Mouse (Mus musculus) limb, embryonic 13.5 days (tissue): ENCODE measurements at regions not wholly inside any gene's neighbourhood (a gene's known extent, or its start where the extent isn't known, plus 50 kb on each side); places are given as distances from the start of the nearest gene placed in this dataset.

Experiments
- ATAC-seq: fragments of 200-750 bp; cut with Nextera tagmentation; 2 replicates; pipeline ENCODE4 v1.8.0; 2017; ENCODE audit warnings: low read depth, moderate number of reproducible peaks, moderate TSS enrichment; ENCODE audit not compliant: low FRiP score
- H3K27ac ChIP-seq: fragments of 300-500 bp; sonication (generic); 2 replicates; pipeline ENCODE4 v1.5.1; 2015; ENCODE audit warnings: inconsistent platforms, mild to moderate bottlenecking, moderate library complexity
- H3K27me3 ChIP-seq: fragments of 300-500 bp; sonication (generic); 2 replicates; pipeline ENCODE4 v1.6.1; 2015; ENCODE audit warnings: mild to moderate bottlenecking, inconsistent platforms
- H3K36me3 ChIP-seq: fragments of 300-500 bp; sonication (generic); 2 replicates; pipeline ENCODE4 v1.6.1; 2015; ENCODE audit warnings: inconsistent platforms, mild to moderate bottlenecking, moderate library complexity
- H3K4me1 ChIP-seq: fragments of 300-500 bp; sonication (generic); 2 replicates; pipeline ENCODE4 v1.6.1; 2015; ENCODE audit warnings: inconsistent platforms
- H3K4me2 ChIP-seq: fragments of 300-500 bp; sonication (generic); replicated peaks from 2 replicates; pipeline ENCODE4 v1.6.1; 2015; ENCODE audit warnings: inconsistent platforms, mild to moderate bottlenecking, moderate library complexity
- H3K4me3 ChIP-seq: fragments of 300-500 bp; sonication (generic); 2 replicates; pipeline ENCODE4 v1.5.1; 2015; ENCODE audit warnings: moderate library complexity, mild to moderate bottlenecking, inconsistent platforms
- H3K9ac ChIP-seq: fragments of 300-500 bp; sonication (generic); 2 replicates; pipeline ENCODE4 v1.6.1; 2015; ENCODE audit warnings: mild to moderate bottlenecking, inconsistent platforms
- H3K9me3 ChIP-seq: fragments of 300-500 bp; sonication (generic); 2 replicates; pipeline ENCODE4 v1.6.1; 2016; ENCODE audit warnings: inconsistent platforms
- WGBS: fragments of 180-500 bp; shearing (Covaris S2); methylation state at CpG from one replicate; pipeline ENCODE4 v1.1.7; 2015; 5-methylcytosine and 5-hydroxymethylcytosine counted together

DNA sequence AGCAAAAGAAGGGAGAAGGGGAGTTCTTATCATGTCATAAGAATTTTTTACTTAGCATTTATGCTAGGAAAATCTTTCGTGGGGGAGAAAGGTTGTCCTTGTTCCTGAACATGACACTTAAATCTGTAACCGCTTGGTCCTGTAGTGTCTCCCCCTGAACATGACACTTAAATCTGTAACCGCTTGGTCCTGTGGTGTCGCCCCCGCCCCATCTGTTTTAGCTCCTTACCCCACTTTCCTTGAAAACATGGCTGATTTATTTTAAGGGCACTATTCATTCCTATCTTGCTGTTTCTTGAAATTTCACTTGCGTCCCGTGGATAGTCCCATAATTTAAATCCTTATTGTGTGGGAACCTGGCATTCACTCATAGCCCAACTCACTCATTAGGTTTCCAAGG, 82.2 kb downstream of the Rap2a start:
- WGBS = 81% methylated on average over 7 of the region's 7 CpGs

DNA sequence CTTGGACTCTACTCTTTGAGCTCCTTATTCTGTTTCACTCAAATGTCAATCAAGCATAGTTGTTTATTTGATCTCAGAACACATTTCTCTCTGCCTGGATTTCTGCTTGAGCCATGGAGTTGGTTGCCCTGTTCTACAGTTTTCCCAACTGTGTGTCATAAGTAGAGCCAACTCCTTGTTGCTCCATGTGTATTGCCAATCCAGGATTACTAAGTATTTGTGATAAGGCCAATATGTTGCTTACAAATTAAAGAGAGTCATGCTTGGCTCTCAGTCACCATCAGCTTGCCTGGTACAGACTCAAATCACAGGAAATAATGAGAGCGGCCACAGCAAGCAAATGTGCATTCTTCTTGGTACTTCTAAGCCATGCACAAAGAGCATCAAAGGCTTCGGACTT, 82.7 kb downstream of the Rap2a start:
- Histone ChIP-seq H3K9ac (no peak overlapping the region), H3K9me3 (no peaks in the 10 kb centered on the region), H3K27me3 (no peaks in the 10 kb centered on the region), H3K4me1 (no peaks in the 10 kb centered on the region), H3K27ac (no peak overlapping the region), H3K36me3 (no peaks in the 10 kb centered on the region), H3K4me3 (no peak overlapping the region), H3K4me2 (no peak overlapping the region)
- ATAC-seq = no peak
- WGBS = 94% methylated on average over 2 of the region's 2 CpGs

More for the DNA sequence above, 82.2 kb downstream of the Rap2a start:
- H3K36me3 ChIP-seq = no peaks in the 10 kb centered on the region
- H3K9ac ChIP-seq = no peak overlapping the region
- H3K27ac ChIP-seq = no peak overlapping the region
- no peak for ATAC-seq
- H3K27me3 ChIP-seq = no peaks in the 10 kb centered on the region
- H3K4me2 ChIP-seq = no peak overlapping the region
- H3K4me1 ChIP-seq = no peaks in the 10 kb centered on the region
- no peak overlapping the region for H3K4me3 ChIP-seq
- no peaks in the 10 kb centered on the region for H3K9me3 ChIP-seq

DNA sequence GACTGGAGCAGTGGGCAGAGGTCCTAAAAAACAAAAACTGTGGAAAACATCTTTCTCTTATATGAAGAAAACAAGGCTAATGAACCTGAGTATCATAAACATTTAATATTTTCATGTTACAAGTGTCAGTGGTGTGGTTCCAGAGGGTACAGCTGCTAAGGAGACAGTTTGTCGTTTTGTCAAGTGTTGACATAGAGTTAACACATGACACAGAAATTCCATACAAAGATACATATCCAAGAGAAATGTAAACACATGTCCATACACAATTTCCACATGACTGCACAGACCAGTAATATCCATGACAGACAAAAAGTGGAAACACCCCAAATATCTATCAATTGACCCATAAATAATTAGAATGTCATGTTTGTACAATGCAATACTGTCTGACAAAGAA, 88.7 kb downstream of the Rap2a start:
- Histone ChIP-seq H3K4me2 (no peak overlapping the region), H3K27ac (no peak overlapping the region), H3K4me1 (no peaks in the 10 kb centered on the region), H3K27me3 (no peaks in the 10 kb centered on the region), H3K36me3 (no peaks in the 10 kb centered on the region), H3K9me3 (no peaks in the 10 kb centered on the region), H3K4me3 (no peak overlapping the region), H3K9ac (no peak overlapping the region)
- ATAC-seq = no peak
- 82% methylated on average over 1 of the region's 1 CpGs for WGBS

DNA sequence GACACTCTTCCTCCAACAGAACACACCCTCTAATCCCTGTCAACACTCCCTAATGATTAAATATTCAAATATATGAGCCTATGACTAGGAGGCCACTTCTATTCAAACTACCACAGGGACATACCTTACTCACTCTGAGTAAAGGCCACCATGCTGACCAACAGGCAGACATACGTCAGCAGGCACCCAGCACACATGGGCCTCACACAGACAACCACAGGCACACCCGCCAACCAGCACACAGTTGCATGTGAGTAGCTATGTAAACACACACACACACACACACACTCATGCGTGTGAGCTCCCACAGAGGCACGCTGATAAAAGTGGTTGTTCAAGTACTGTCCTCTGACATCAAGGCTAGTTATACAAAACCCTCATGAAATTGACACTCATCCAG, 89.8 kb downstream of the Rap2a start:
- ATAC-seq = no peak
- 86% methylated on average over 4 of the region's 4 CpGs for WGBS
- no peaks in the 10 kb centered on the region for H3K36me3 ChIP-seq
- no peak overlapping the region for H3K9ac ChIP-seq
- H3K4me2 ChIP-seq = no peak overlapping the region
- no peak overlapping the region for H3K4me3 ChIP-seq
- no peaks in the 10 kb centered on the region for H3K9me3 ChIP-seq
- no peak overlapping the region for H3K27ac ChIP-seq
- no peaks in the 10 kb centered on the region for H3K27me3 ChIP-seq
- H3K4me1 ChIP-seq = no peaks in the 10 kb centered on the region

DNA sequence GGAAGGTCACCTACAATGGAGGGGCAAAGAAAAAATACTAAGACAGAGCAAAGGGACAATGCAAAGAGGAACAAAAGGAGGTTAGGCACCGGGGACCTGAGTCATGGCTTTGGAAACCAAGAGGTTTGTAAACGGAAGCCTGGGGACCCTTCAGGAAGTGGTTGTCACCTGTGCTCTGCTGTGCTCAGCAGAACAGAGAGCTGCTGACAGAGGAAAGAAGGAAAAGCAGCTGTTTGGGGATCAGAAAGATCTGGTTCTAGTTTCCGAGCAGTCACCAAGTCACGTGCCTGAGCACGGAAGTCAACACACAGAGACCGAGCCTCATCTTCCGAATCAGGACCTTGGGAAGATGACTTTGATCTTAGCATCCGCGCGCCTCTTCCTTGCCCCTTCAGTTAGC, 94.0 kb downstream of the Rap2a start:
- Histone ChIP-seq H3K4me1 (no peaks in the 10 kb centered on the region), H3K4me3 (no peak overlapping the region), H3K36me3 (no peaks in the 10 kb centered on the region), H3K9me3 (no peaks in the 10 kb centered on the region), H3K9ac (no peak overlapping the region), H3K27me3 (no peaks in the 10 kb centered on the region), H3K27ac (no peak overlapping the region), H3K4me2 (no peak overlapping the region)
- WGBS = 82% methylated on average over 10 of the region's 10 CpGs
- no peak for ATAC-seq

- WGBS = 87% methylated on average over 6 of the region's 6 CpGs
- Histone ChIP-seq H3K9ac (no peak overlapping the region), H3K36me3 (no peaks in the 10 kb centered on the region), H3K4me2 (no peak overlapping the region), H3K4me3 (no peak overlapping the region), H3K27me3 (no peaks in the 10 kb centered on the region), H3K4me1 (no peaks in the 10 kb centered on the region), H3K27ac (no peak overlapping the region), H3K9me3 (no peaks in the 10 kb centered on the region)
- no peak for ATAC-seq
These were observed 97.0 kb downstream of the Rap2a start for GRCm38 (mm10) chr14:120575202-120575601.

- Histone ChIP-seq H3K9me3 (no peaks in the 10 kb centered on the region), H3K36me3 (no peaks in the 10 kb centered on the region), H3K27ac (no peak overlapping the region), H3K4me1 (no peaks in the 10 kb centered on the region), H3K9ac (no peak overlapping the region), H3K4me2 (no peak overlapping the region), H3K4me3 (no peak overlapping the region), H3K27me3 (no peaks in the 10 kb centered on the region)
- 79% methylated on average over 11 of the region's 11 CpGs for WGBS
- no peak for ATAC-seq
These were observed 100.3 kb downstream of the Rap2a start for GRCm38 (mm10) chr14:120578352-120579080.

DNA sequence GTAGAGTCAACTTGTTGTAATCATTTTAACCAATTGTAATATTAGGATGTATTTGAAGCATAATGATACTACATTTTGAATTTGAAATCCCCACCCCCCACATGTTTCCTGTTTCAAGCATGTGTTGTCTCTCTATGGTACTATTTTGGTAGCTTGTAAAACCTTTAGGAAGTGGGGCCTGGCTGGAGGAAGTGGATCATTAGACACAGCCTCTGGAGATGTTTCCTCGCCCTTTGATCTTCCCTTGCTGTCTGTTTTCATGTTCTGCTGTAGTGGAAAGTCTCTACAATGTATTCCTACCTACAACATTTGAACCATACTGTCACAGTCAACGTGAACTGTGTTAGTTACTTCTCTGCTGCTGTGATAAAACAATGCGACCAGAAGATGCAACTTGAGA, 105.6 kb downstream of the Rap2a start:
- H3K36me3 ChIP-seq = no peaks in the 10 kb centered on the region
- WGBS = 77% methylated on average over 3 of the region's 3 CpGs
- no peaks in the 10 kb centered on the region for H3K9me3 ChIP-seq
- H3K4me1 ChIP-seq = no peaks in the 10 kb centered on the region
- ATAC-seq = no peak
- H3K4me2 ChIP-seq = no peak overlapping the region
- H3K27ac ChIP-seq = no peak overlapping the region
- no peak overlapping the region for H3K9ac ChIP-seq
- H3K27me3 ChIP-seq = no peaks in the 10 kb centered on the region
- no peak overlapping the region for H3K4me3 ChIP-seq

- Histone ChIP-seq H3K27me3 (no peaks in the 10 kb centered on the region), H3K4me1 (no peaks in the 10 kb centered on the region), H3K9me3 (no peaks in the 10 kb centered on the region), H3K36me3 (no peaks in the 10 kb centered on the region), H3K9ac (no peak overlapping the region), H3K27ac (no peak overlapping the region), H3K4me3 (no peak overlapping the region), H3K4me2 (no peak overlapping the region)
- WGBS = 78% methylated on average over 2 of the region's 2 CpGs
- no peak for ATAC-seq
These were observed 113.9 kb downstream of the Rap2a start for GRCm38 (mm10) chr14:120592191-120592590.

DNA sequence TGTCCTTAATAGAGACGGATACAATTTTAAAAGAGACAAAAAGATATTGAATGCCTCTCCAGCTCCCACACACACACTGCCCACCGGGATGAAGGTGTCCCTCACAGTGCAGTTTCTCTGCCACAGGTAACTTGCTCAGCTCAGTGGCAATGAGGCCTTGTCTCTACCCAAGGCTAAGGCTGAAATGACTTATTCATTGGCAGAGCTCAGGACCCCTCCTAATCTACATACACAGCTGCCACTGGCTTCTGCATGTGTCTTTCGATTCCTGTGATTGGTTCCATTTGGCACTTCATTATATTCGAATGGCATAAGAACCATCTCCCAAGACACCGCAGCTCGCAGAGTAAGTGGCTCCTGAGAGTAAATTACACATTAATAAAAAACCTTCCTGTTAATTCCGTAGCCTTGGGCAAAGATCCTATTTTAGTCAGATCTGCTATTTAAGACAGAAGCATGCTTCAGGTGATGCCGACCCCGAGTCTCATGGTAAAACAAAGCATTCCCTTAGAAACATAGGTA, 122.2 kb downstream of the Rap2a start:
- no peak for ATAC-seq
- no peaks in the 10 kb centered on the region for H3K27me3 ChIP-seq
- 84% methylated on average over 9 of the region's 9 CpGs for WGBS
- H3K36me3 ChIP-seq = no peaks in the 10 kb centered on the region
- no peak overlapping the region for H3K4me2 ChIP-seq
- peaks cover 13% of the 10 kb centered on the region for H3K4me1 ChIP-seq
- H3K9me3 ChIP-seq = no peaks in the 10 kb centered on the region
- no peak overlapping the region for H3K4me3 ChIP-seq
- H3K27ac ChIP-seq = no peak overlapping the region
- H3K9ac ChIP-seq = no peak overlapping the region

GRCm38 (mm10) chr14:120601510-120601909, 123.3 kb downstream of the Rap2a start:
- Histone ChIP-seq H3K4me3 (no peak overlapping the region), H3K27ac (no peak overlapping the region), H3K9me3 (no peaks in the 10 kb centered on the region), H3K27me3 (no peaks in the 10 kb centered on the region), H3K36me3 (no peaks in the 10 kb centered on the region), H3K4me2 (no peak overlapping the region), H3K9ac (no peak overlapping the region), H3K4me1 (peaks cover 13% of the 10 kb centered on the region)
- 91% methylated on average over 7 of the region's 7 CpGs for WGBS
- ATAC-seq = no peak

DNA sequence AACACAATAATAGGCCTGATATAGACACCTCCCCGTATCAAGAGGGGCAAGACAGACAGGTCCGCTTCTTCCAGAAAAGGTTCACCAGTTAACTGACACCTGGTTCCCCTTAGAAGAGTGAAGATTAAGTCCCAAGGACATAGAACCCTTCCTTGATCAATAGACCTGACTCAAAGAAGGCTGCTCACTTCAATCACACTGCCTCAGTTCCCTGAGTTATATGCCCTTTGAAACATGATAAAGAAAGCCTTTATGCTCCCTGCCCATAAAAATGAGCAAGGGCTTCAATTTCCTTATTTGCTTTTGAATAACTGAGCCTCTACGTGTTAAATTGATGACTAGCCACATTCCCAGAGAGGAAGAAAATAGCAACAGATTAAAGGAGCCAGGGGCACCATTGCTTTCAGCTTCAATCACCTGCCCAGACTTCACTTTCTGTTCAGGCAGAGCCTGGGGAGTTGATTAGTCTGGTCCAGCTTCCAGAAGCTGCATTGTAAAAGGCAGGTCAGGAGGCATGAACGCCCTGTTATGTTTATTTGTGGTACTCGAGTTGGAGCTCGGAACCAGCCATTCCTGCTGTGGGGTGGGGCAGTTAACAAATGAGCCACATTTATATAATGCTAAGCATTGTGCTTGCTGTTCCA, 125.7 kb downstream of the Rap2a start:
- H3K9ac ChIP-seq = no peak overlapping the region
- ATAC-seq = no peak
- no peak overlapping the region for H3K27ac ChIP-seq
- H3K36me3 ChIP-seq = no peaks in the 10 kb centered on the region
- H3K4me1 ChIP-seq = peaks cover 13% of the 10 kb centered on the region
- no peak overlapping the region for H3K4me3 ChIP-seq
- H3K27me3 ChIP-seq = no peaks in the 10 kb centered on the region
- WGBS = 42% methylated on average over 6 of the region's 6 CpGs
- H3K4me2 ChIP-seq = no peak overlapping the region
- no peaks in the 10 kb centered on the region for H3K9me3 ChIP-seq

DNA sequence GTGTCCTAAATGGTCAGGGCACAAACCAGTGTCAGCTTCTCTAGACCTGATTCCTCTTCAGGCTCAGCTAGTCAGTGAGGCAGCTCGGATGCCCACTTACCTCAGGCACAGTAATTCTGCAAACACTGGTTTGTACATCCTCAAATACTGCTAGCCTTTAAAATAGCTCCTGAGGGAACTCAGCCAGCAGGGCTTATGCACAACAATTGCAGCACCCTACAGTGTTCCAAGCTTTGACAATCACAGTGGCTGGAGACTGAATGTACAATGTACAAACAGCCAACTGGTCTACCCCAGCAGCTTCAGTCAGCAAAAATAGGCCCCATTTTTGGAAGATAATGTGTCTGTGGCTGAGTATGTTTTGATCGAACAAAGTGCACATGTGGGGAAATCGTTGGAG, 129.6 kb downstream of the Rap2a start:
- Histone ChIP-seq H3K27ac (no peak overlapping the region), H3K9ac (no peak overlapping the region), H3K9me3 (no peaks in the 10 kb centered on the region), H3K4me3 (no peak overlapping the region), H3K4me2 (no peak overlapping the region), H3K4me1 (peaks cover 13% of the 10 kb centered on the region), H3K36me3 (no peaks in the 10 kb centered on the region), H3K27me3 (no peaks in the 10 kb centered on the region)
- ATAC-seq = no peak
- 85% methylated on average over 3 of the region's 3 CpGs for WGBS
